Mouse (Mus musculus) adrenal gland, postnatal 4 days (tissue): Measurements from ENCODE around the gene Rbbp6. TPM values are rescaled to one million over a fixed set of nuclear protein-coding genes. Genes with fewer than 3 reads are reported as not detected.

ENCODE experiments used
- DNase-seq, 2 experiments: peaks; one replicate each; pipeline ENCODE4 v3.0.0; 2021 to 2022; ENCODE audit warnings: low spot score in 2 of 2, mixed read lengths in 2 of 2
- total RNA-seq, 2 experiments: library from RNA; stranded (reverse); gene quantifications; 2 replicates each; pipeline ENCODE4 v1.2.3; 2021

The Rbbp6 gene
- total RNA-seq, 2 experiments from 2014 or later, result 79.1 to 86.2 TPM

DNA sequence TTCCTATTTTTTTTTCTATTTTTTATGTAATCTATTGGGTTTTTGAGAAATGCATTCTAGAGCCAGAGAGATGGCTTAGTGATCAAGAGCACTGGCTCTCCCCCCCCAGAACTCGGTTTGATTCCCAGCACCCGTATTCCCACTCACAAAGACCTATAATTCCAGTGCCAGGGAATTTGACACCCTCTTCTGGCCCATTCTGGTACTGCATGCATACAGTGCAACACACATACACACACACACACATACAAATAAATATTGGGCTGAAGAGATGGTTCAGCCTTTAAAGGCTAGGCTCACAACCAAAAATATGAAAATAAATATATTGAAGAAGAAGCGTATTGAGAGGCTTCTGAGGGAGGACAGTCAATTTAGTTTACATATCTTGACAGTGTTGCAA is 79.7 kb downstream of the Rbbp6 start:
- DNase-seq, result no peak

GRCm38 (mm10) chr7:123046473-123047091 is 81.1 kb downstream of the Rbbp6 start:
- DNase-seq, result no peak

Other genes starting within 250 kb of the Rbbp6 start
- gene Tnrc6a, start 158.2 kb downstream of the Rbbp6 start, total RNA-seq, result 10 to 100 TPM; 70.3 to 76.4 TPM
- gene Slc5a11, start 249.1 kb downstream of the Rbbp6 start, total RNA-seq, result 1 to 10 TPM in 1 of 2 experiments, not detected in 1; 3.0 TPM